Mouse (Mus musculus) bone marrow macrophage, adult 2 months (primary cell): ENCODE data around the gene Fam98a. TPM values are rescaled to one million over a fixed set of nuclear protein-coding genes. Genes with fewer than 3 reads are reported as not detected.
A peak's percentile ranks its signal among the peaks of the same experiment; 100 is the strongest.

ENCODE experiments used
- H3K27ac ChIP-seq: 2 replicates; pipeline ENCODE4 v1.5.1; 2012; ENCODE audit warnings: low read depth, low read length; ENCODE audit not compliant: insufficient read depth
- H3K4me1 ChIP-seq: 2 replicates; pipeline ENCODE4 v1.6.1; 2012; ENCODE audit warnings: low read length; ENCODE audit not compliant: control insufficient read depth, insufficient read depth
- H3K4me3 ChIP-seq: 2 replicates; pipeline ENCODE4 v1.5.1; 2012; ENCODE audit warnings: mild to moderate bottlenecking, low read length, moderate library complexity; ENCODE audit not compliant: insufficient read depth
- CTCF ChIP-seq: IDR thresholded peaks from 2 replicates; pipeline ENCODE4 v1.5.1; 2012; ENCODE audit warnings: low read depth, mild to moderate bottlenecking, low read length, moderate library complexity
- POLR2A ChIP-seq: IDR thresholded peaks from 2 replicates; pipeline ENCODE4 v1.6.1; 2012; ENCODE audit warnings: mild to moderate bottlenecking, low read depth, low read length, borderline replicate concordance
- polyA plus RNA-seq: library from polyadenylated mRNA; stranded (reverse); fragments of >200 nt; gene quantifications from 2 replicates; pipeline ENCODE4 v1.2.4, GENCODE M21; 2012; ENCODE audit not compliant: missing spikeins, insufficient read depth, insufficient read length

Gene Fam98a
- polyA plus RNA-seq, result 15.4 and 15.5 TPM in 2 replicates

GRCm38 (mm10) chr17:75551512-75552400 lies at the start of gene Fam98a:
TSS of gene Fam98a (minus strand) at chr17:75551946.
- Histone ChIP-seq H3K4me1 (peaks cover 6% of the 10 kb centered on the region; the same call in 1 of the 2 replicates), H3K27ac (no peak within 1 kb of the TSS), H3K4me3 (peak within 1 kb of the TSS; percentile 83)
- no peak for TF ChIP-seq CTCF
- peak; percentile 49; the same call in 1 of the 2 replicates for TF ChIP-seq POLR2A

GRCm38 (mm10) chr17:75598652-75599051 lies 46.9 kb upstream of the Fam98a start:
- Histone ChIP-seq H3K4me3 (no peak overlapping the region), H3K4me1 (no peaks in the 10 kb centered on the region), H3K27ac (no peak overlapping the region)
- TF ChIP-seq CTCF, result no peak
- no peak for TF ChIP-seq POLR2A

GRCm38 (mm10) chr17:75582738-75583137 lies 31.0 kb upstream of the Fam98a start:
- no peak for TF ChIP-seq CTCF
- TF ChIP-seq POLR2A, result no peak
- Histone ChIP-seq H3K4me1 (no peaks in the 10 kb centered on the region), H3K4me3 (no peak overlapping the region), H3K27ac (no peak overlapping the region)

DNA sequence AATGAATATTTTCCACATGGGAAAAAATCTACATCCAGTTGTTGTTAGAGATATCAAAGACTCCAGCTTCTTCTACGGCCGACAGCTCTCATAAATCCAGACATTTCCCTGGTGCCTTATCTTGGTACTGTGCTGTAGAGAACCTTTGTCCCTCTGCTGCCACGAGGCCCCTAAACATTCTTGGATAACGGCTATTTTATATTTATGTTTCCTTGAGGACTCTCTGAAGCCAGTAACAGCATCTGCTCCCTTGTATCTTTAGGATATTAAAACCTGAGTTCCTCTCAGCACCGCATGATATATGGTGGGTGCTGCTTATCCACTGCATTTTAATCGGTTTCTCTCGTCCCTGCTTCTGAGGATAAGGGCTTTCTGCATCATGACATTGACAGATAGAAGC lies 23.9 kb upstream of the Fam98a start:
- TF ChIP-seq CTCF (no peak), POLR2A (no peak)
- no peak overlapping the region for H3K27ac ChIP-seq
- no peak overlapping the region for H3K4me3 ChIP-seq
- no peaks in the 10 kb centered on the region for H3K4me1 ChIP-seq

GRCm38 (mm10) chr17:75558041-75558440 lies 6.3 kb upstream of the Fam98a start:
- Histone ChIP-seq H3K4me1 (no peaks in the 10 kb centered on the region), H3K4me3 (no peak overlapping the region), H3K27ac (no peak overlapping the region)
- TF ChIP-seq CTCF, result no peak
- no peak for TF ChIP-seq POLR2A

DNA sequence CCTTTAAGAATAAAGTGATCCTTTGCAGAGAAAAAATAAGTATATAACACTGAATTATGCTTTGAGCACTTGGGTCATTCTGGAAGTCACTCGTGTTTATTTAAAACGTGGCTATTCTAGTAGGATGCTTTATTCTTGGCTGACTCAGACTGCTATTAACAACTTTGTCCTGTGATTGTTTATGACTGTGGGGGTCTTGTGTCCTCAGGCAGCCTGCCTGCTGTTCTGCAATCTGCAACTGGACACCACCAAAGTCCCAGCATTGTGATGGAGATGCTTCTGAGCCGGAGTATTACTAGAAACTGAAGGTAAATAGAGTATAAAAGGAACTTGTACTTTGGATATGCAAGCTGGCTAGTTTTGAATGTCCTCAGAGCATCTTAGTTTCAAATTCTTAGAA lies 5.3 kb upstream of the Fam98a start:
- Histone ChIP-seq H3K4me1 (no peaks in the 10 kb centered on the region; the same call in 1 of the 2 replicates), H3K27ac (no peak overlapping the region), H3K4me3 (no peak overlapping the region)
- no peak for TF ChIP-seq CTCF

- Histone ChIP-seq H3K27ac (no peak overlapping the region), H3K4me3 (peak overlapping the region; percentile 83), H3K4me1 (peaks cover 6% of the 10 kb centered on the region; the same call in 1 of the 2 replicates)
- no peak for TF ChIP-seq CTCF
- TF ChIP-seq POLR2A, result no peak
Measured at GRCm38 (mm10) chr17:75550771-75551413, 854 bp downstream of the Fam98a start.

GRCm38 (mm10) chr17:75544262-75544661 lies 7.5 kb downstream of the Fam98a start:
- no peak overlapping the region for H3K4me3 ChIP-seq
- H3K27ac ChIP-seq, result no peak overlapping the region
- H3K4me1 ChIP-seq, result 0 out of 2 replicates have a peak, but pooled peaks cover 2% of the 10 kb centered on the region
- TF ChIP-seq CTCF (no peak), POLR2A (no peak)

DNA sequence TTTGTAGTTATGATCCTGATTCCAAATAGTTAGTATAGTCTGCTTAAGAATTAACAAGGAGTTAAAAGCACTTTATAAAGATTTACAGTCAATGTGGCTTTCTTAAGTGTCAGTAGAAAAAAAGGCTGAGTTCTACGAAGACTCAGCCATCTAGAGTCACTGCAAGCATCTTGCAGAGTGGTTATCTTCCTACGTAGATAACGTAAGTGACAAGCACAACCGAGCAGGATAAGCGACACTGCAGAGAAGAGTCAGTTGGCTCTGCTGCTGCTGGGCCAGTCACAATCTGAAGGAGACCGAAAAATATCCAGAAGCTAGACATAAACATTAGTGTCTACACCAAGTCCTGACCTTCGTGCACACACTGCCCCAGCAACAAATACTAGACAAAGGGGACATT lies 8.3 kb downstream of the Fam98a start:
- no peak for TF ChIP-seq CTCF
- no peak for TF ChIP-seq POLR2A
- H3K4me3 ChIP-seq, result no peak overlapping the region
- H3K4me1 ChIP-seq, result no peaks in the 10 kb centered on the region
- no peak overlapping the region for H3K27ac ChIP-seq

DNA sequence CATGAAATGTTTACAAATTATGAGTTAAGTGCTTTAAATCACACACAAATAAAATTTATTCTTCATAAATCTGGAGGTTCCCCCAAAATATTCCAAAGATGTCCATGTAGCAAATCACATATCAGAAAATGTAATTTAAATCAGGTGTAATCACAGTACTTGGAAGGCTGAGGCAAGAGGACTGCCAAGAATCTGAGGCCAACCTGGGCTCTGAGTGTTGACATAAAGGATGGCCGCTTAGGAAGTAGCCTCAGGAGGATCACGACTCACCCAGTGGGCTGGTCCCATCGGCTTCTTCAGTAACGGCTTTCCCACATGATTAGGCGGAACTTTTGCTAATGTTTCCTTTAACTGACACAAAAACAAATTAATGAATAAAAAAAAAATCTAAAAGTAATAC lies 11.9 kb downstream of the Fam98a start:
- H3K4me1 ChIP-seq, result no peaks in the 10 kb centered on the region
- TF ChIP-seq POLR2A (no peak), CTCF (no peak)
- H3K27ac ChIP-seq, result no peak overlapping the region
- H3K4me3 ChIP-seq, result no peak overlapping the region
